Mouse (Mus musculus): ENCODE results near the gene Slc25a18.

GRCm38 (mm10) chr6:120799581-120800041 is 26.2 kb downstream of the Slc25a18 start:
- TF ChIP-seq CTCF (IDR thresholded peaks at IDR 0.05; ENCODE audit: borderline replicate concordance, extremely low read depth, insufficient read depth, insufficient read length) (no peak), POLR2A (IDR thresholded peaks at IDR 0.05; ENCODE audit: borderline replicate concordance, extremely low read depth, insufficient read depth, insufficient read length, poor library complexity, severe bottlenecking) (no peak)

Measured in brain, embryonic 14.5 days (tissue).